17 mouse cellular contexts compared by ENCODE assay signal in the genomic region with DNA sequence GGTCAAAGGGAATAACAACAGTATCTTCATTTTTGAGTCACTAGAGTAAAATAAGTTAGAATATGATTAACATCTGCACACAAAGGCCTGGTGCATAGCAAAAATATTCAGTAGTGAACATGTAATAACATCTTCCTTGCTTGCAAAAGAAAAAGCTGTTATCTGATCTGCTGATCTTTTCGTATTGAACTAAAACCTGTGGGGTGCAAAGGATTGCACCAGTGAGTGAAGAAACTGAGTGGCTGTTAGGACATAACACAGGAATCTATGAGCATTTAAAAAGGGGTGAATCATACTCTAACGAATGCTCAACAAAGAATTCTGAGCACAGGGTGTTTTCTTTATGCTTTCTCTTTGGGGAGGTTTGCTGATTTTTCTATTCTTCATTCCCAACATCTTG.
"Had no signal": no experiment of that assay in that cellular context is flagged by ENCODE, and none has a peak within 500 bp of the region (broad histone marks: within the 10 kb centered on the region; RNA-seq: fewer than 3 reads in every experiment).

No protein-coding gene starts in this region.

- H3K4me1 ChIP-seq: midbrain, embryonic 10.5 days; midbrain, embryonic 12.5 days; neural tube, embryonic 15.5 days; stomach, embryonic 15.5 days had no signal

- H3K9ac ChIP-seq: lung, embryonic 14.5 days; midbrain, embryonic 12.5 days; neural tube, embryonic 13.5 days; neural tube, embryonic 15.5 days; stomach, embryonic 15.5 days had no signal

- H3K4me2 ChIP-seq: lung, embryonic 14.5 days; midbrain, embryonic 12.5 days; neural tube, embryonic 13.5 days; neural tube, embryonic 15.5 days; stomach, embryonic 15.5 days had no signal

- H3K27ac ChIP-seq: midbrain, embryonic 10.5 days; midbrain, embryonic 12.5 days; neural tube, embryonic 13.5 days; neural tube, embryonic 15.5 days; stomach, embryonic 15.5 days; stomach, postnatal 0 days had no signal

- H3K36me3 ChIP-seq: midbrain, embryonic 10.5 days; midbrain, embryonic 12.5 days; neural tube, embryonic 13.5 days; neural tube, embryonic 15.5 days; stomach, embryonic 15.5 days had no signal

- DNase-seq: lung, adult 18-20 months; lung, embryonic 14.5 days; lung, postnatal 4 days; midbrain, embryonic 14.5 days; retina, postnatal 1 day; right cerebral cortex, adult 18-20 months; thymus, adult 18-20 months; thymus, postnatal 14 days; thymus, postnatal 36 days had no signal

- H3K4me3 ChIP-seq: midbrain, embryonic 10.5 days; midbrain, embryonic 12.5 days; myocyte; neural tube, embryonic 13.5 days; neural tube, embryonic 15.5 days; stomach, embryonic 15.5 days had no signal

- H3K9me3 ChIP-seq: midbrain, embryonic 10.5 days; midbrain, embryonic 12.5 days; neural tube, embryonic 13.5 days; neural tube, embryonic 15.5 days; stomach, embryonic 15.5 days had no signal

- H3K27me3 ChIP-seq: midbrain, embryonic 12.5 days; neural tube, embryonic 13.5 days; neural tube, embryonic 15.5 days; stomach, embryonic 15.5 days had no signal

- ATAC-seq: midbrain, embryonic 16.5 days had no signal
